ENCODE assay signal across 9 mouse cellular contexts in genomic region chr19:5014961-5015398, GRCm38 (mm10). TPM values are rescaled to one million over a fixed set of nuclear protein-coding genes. Genes with fewer than 3 reads are reported as not detected.
DNase-seq lines count a peak whose midpoint lies in the region; ATAC-seq and TF ChIP-seq lines count a peak whose summit lies in the region.
"Had no signal": no experiment of that assay in that cellular context is flagged by ENCODE, and none has a peak within 500 bp of the region (broad histone marks: within the 10 kb centered on the region; RNA-seq: fewer than 3 reads in every experiment).

No protein-coding gene starts in this region.

- H3K4me1 ChIP-seq in hindbrain, embryonic 14.5 days (replicated peaks; ENCODE audit: control insufficient read depth, insufficient read depth, low read length), result no peaks in the 10 kb centered on the region
- H3K4me1 ChIP-seq in hindbrain, embryonic 16.5 days (ENCODE audit: control insufficient read depth, insufficient read depth, low read depth, low read length), result no peaks in the 10 kb centered on the region
- H3K4me1 ChIP-seq in ES-E14 (ENCODE audit: control insufficient read depth in 2 of 2, insufficient read depth in 2 of 2, low read length in 2 of 2, poor library complexity in 1 of 2), result peaks cover 4 to 20% of the 10 kb centered on the region in 2 experiments
- peaks cover 8% of the 10 kb centered on the region for H3K4me1 ChIP-seq in lung, embryonic 14.5 days (ENCODE audit: insufficient read depth)

- H3K36me3 ChIP-seq in hindbrain, embryonic 14.5 days (replicated peaks; ENCODE audit: control insufficient read depth, insufficient read depth), result no peaks in the 10 kb centered on the region
- H3K36me3 ChIP-seq in hindbrain, embryonic 16.5 days (ENCODE audit: control insufficient read depth, insufficient read depth, low read length), result no peaks in the 10 kb centered on the region
- no peaks in the 10 kb centered on the region for H3K36me3 ChIP-seq in ES-E14 (ENCODE audit: control insufficient read depth, insufficient read depth, low read length, poor library complexity, severe bottlenecking)
- no peaks in the 10 kb centered on the region for H3K36me3 ChIP-seq in lung, embryonic 14.5 days (ENCODE audit: insufficient read depth)

- TF ChIP-seq CTCF in lung, embryonic 14.5 days (IDR thresholded peaks at IDR 0.05; ENCODE audit: low read depth), result peak; percentile 60

- in situ Hi-C loops in ES-E14 (cut with MboI; ENCODE audit: low sequenced_read_pairs in 2 of 2, unreplicated experiment in 2 of 2), result no loop called here

- no peak overlapping the region for H3K4me3 ChIP-seq in hindbrain, embryonic 14.5 days (replicated peaks; ENCODE audit: low read length)
- H3K4me3 ChIP-seq in hindbrain, embryonic 16.5 days (ENCODE audit: low read length), result no peak overlapping the region
- H3K4me3 ChIP-seq in ES-E14 (ENCODE audit: insufficient read depth in 1 of 2, low read depth in 1 of 2, low read length in 2 of 2, poor library complexity in 1 of 2, severe bottlenecking in 1 of 2), result no peak overlapping the region
- no peak overlapping the region for H3K4me3 ChIP-seq in lung, embryonic 14.5 days (ENCODE audit: low read depth, low read length)
- H3K4me3 ChIP-seq: erythroblast, embryonic 14.5 days had no signal

- no peak overlapping the region for H3K27ac ChIP-seq in hindbrain, embryonic 14.5 days
- H3K27ac ChIP-seq in hindbrain, embryonic 16.5 days (ENCODE audit: low read depth, low read length), result no peak overlapping the region
- no peak overlapping the region; the same call in 1 of the 2 replicates for H3K27ac ChIP-seq in ES-E14 (ENCODE audit: insufficient read depth, low read depth, low read length, poor library complexity, severe bottlenecking)
- H3K27ac ChIP-seq in lung, embryonic 14.5 days (ENCODE audit: low read depth), result no peak overlapping the region

- no peak for ATAC-seq in hindbrain, embryonic 14.5 days (ENCODE audit: low FRiP score)
- ATAC-seq in hindbrain, embryonic 16.5 days, result no peak
- no peak for ATAC-seq in lung, embryonic 14.5 days (ENCODE audit: insufficient read depth)

- H3K4me2 ChIP-seq in hindbrain, embryonic 14.5 days (replicated peaks), result no peak overlapping the region
- H3K4me2 ChIP-seq in hindbrain, embryonic 16.5 days (ENCODE audit: low read length), result no peak overlapping the region
- H3K4me2 ChIP-seq in lung, embryonic 14.5 days, result no peak overlapping the region

- no peaks in the 10 kb centered on the region for H3K9me3 ChIP-seq in hindbrain, embryonic 14.5 days (ENCODE audit: control insufficient read depth, low read length)
- no peaks in the 10 kb centered on the region for H3K9me3 ChIP-seq in hindbrain, embryonic 16.5 days (ENCODE audit: control insufficient read depth, low read length)
- H3K9me3 ChIP-seq in ES-E14 (ENCODE audit: control insufficient read depth, insufficient read depth, low read depth, low read length), result no peaks in the 10 kb centered on the region
- H3K9me3 ChIP-seq in lung, embryonic 14.5 days (ENCODE audit: low read depth, low read length), result no peaks in the 10 kb centered on the region

- no peaks in the 10 kb centered on the region for H3K27me3 ChIP-seq in hindbrain, embryonic 14.5 days (ENCODE audit: control insufficient read depth, insufficient read depth, low read length)
- no peaks in the 10 kb centered on the region for H3K27me3 ChIP-seq in hindbrain, embryonic 16.5 days (replicated peaks; ENCODE audit: control insufficient read depth, insufficient read depth, low read length)
- no peaks in the 10 kb centered on the region for H3K27me3 ChIP-seq in lung, embryonic 14.5 days (ENCODE audit: insufficient read depth, low read length)

- WGBS in hindbrain, embryonic 14.5 days, result 12% methylated on average over 8 of the region's 8 CpGs
- 13% methylated on average over 8 of the region's 8 CpGs for WGBS in hindbrain, embryonic 16.5 days
- WGBS in lung, embryonic 14.5 days, result 14% methylated on average over 8 of the region's 8 CpGs

- peak; percentile 67 for DNase-seq in hindbrain, embryonic 14.5 days (ENCODE audit: low spot score)
- DNase-seq in A20 (ENCODE audit: low read depth, low spot score) (peak; percentile 65), ES-E14 (ENCODE audit: low read depth, low spot score) (peak; percentile 86)
- DNase-seq in embryo, embryonic 10.5 days (ENCODE audit: low spot score), result peak; percentile 74
- peak; percentile 78 for DNase-seq in lung, embryonic 14.5 days
- DNase-seq in urinary bladder, adult 2 months (ENCODE audit: low spot score), result no peak
- DNase-seq in frontal cortex, postnatal 25 days (ENCODE audit: low spot score in 2 of 2), result no peak

- H3K9ac ChIP-seq in hindbrain, embryonic 14.5 days, result no peak overlapping the region
- no peak overlapping the region for H3K9ac ChIP-seq in hindbrain, embryonic 16.5 days (ENCODE audit: low read depth, low read length)
- no peak overlapping the region for H3K9ac ChIP-seq in ES-E14 (ENCODE audit: insufficient read depth, low read depth, low read length, poor library complexity, severe bottlenecking)
- no peak overlapping the region for H3K9ac ChIP-seq in lung, embryonic 14.5 days

TF ChIP-seq in ES-E14, 5 proteins besides CTCF, POLR2A, EP300 and RAD21:
- TF ChIP-seq ZC3H11A (IDR thresholded peaks at IDR 0.05; ENCODE audit: borderline replicate concordance, low read depth, low read length) (no peak), ZNF384 (IDR thresholded peaks at IDR 0.05; ENCODE audit: low read depth, low read length) (no peak)
TF ChIP-seq in ES-E14: peak in this region for 0.

RNA-seq across cellular contexts. Expression of gene Slc29a2, which starts 8.7 kb away (rescaled TPM):
- 9.9 and 10.7 TPM in 2 replicates for polyA plus RNA-seq in hindbrain, embryonic 14.5 days (2014; fragmentation: Nextera tagmentation; extraction: Ambion mirVana)
- 15.0 and 16.6 TPM in 2 replicates for polyA plus RNA-seq in hindbrain, embryonic 16.5 days (2015; fragmentation: Nextera tagmentation; extraction: Ambion mirVana)
- total RNA-seq in ES-E14 (2012; rRNA removed), result 21.0 and 33.4 TPM in 2 replicates
- 3.1 and 3.4 TPM in 2 replicates for polyA plus RNA-seq in lung, embryonic 14.5 days (2014; fragmentation: Nextera tagmentation; extraction: Ambion mirVana)
- 4.6 and 5.9 TPM in 2 replicates for polyA plus RNA-seq in urinary bladder, adult 2 months (2012; rRNA removed)

RNA-seq across cellular contexts. Expression of gene B4gat1, which starts 23.6 kb away (rescaled TPM):
- 93.7 and 101 TPM in 2 replicates for polyA plus RNA-seq in hindbrain, embryonic 14.5 days (2014; fragmentation: Nextera tagmentation; extraction: Ambion mirVana)
- polyA plus RNA-seq in hindbrain, embryonic 16.5 days (2015; fragmentation: Nextera tagmentation; extraction: Ambion mirVana), result 116 and 133 TPM in 2 replicates
- total RNA-seq in ES-E14 (2012; rRNA removed), result 14.1 and 27.2 TPM in 2 replicates
- polyA plus RNA-seq in lung, embryonic 14.5 days (2014; fragmentation: Nextera tagmentation; extraction: Ambion mirVana), result 45.8 and 47.9 TPM in 2 replicates
- polyA plus RNA-seq in urinary bladder, adult 2 months (2012; rRNA removed), result 30.4 and 33.5 TPM in 2 replicates

RNA-seq across cellular contexts. Expression of gene AC124502.3, which starts 23.7 kb away (rescaled TPM):
- 1.4 and 1.9 TPM in 2 replicates for polyA plus RNA-seq in hindbrain, embryonic 14.5 days (2014; fragmentation: Nextera tagmentation; extraction: Ambion mirVana)
- 2.4 and 3.1 TPM in 2 replicates for polyA plus RNA-seq in hindbrain, embryonic 16.5 days (2015; fragmentation: Nextera tagmentation; extraction: Ambion mirVana)
- total RNA-seq in ES-E14 (2012; rRNA removed), result 3.2 and 4.3 TPM in 2 replicates
- polyA plus RNA-seq in lung, embryonic 14.5 days (2014; fragmentation: Nextera tagmentation; extraction: Ambion mirVana), result 1.3 and 1.8 TPM in 2 replicates
- polyA plus RNA-seq in urinary bladder, adult 2 months (2012; rRNA removed), result 1.9 and 2.3 TPM in 2 replicates

RNA-seq across cellular contexts. Expression of gene Npas4, which starts 24.9 kb away (rescaled TPM):
- polyA plus RNA-seq in hindbrain, embryonic 14.5 days (2014; fragmentation: Nextera tagmentation; extraction: Ambion mirVana), result 0.23 and 0.31 TPM in 2 replicates
- 0.41 and 0.47 TPM in 2 replicates for polyA plus RNA-seq in hindbrain, embryonic 16.5 days (2015; fragmentation: Nextera tagmentation; extraction: Ambion mirVana)
- 0.05 and 0.09 TPM in 2 replicates for total RNA-seq in ES-E14 (2012; rRNA removed)
- 0.05 TPM in 1 of 2 replicates, not detected in the other for polyA plus RNA-seq in lung, embryonic 14.5 days (2014; fragmentation: Nextera tagmentation; extraction: Ambion mirVana)
- 5.7 and 7.4 TPM in 2 replicates for polyA plus RNA-seq in urinary bladder, adult 2 months (2012; rRNA removed)
- polyA plus RNA-seq: erythroblast, embryonic 14.5 days had no signal

RNA-seq across cellular contexts. Expression of gene Brms1, which starts 26.2 kb away (rescaled TPM):
- polyA plus RNA-seq in hindbrain, embryonic 14.5 days (2014; fragmentation: Nextera tagmentation; extraction: Ambion mirVana), result 28.6 and 29.5 TPM in 2 replicates
- polyA plus RNA-seq in hindbrain, embryonic 16.5 days (2015; fragmentation: Nextera tagmentation; extraction: Ambion mirVana), result 25.6 and 26.6 TPM in 2 replicates
- total RNA-seq in ES-E14 (2012; rRNA removed), result 18.6 and 24.1 TPM in 2 replicates
- 43.4 and 48.0 TPM in 2 replicates for polyA plus RNA-seq in lung, embryonic 14.5 days (2014; fragmentation: Nextera tagmentation; extraction: Ambion mirVana)
- 30.8 and 31.1 TPM in 2 replicates for polyA plus RNA-seq in urinary bladder, adult 2 months (2012; rRNA removed)

Comparison
In these comparisons a context has a peak if more than half of its experiments do, and no peak if none do; other contexts are left out.
1. DNase-seq: peak in hindbrain, embryonic 14.5 days (single experiment), A20 (single experiment), ES-E14 (single experiment), embryo, embryonic 10.5 days (single experiment) and lung, embryonic 14.5 days (single experiment); none in urinary bladder, adult 2 months (single experiment) and frontal cortex, postnatal 25 days (0 of 2).